Mouse (Mus musculus): ENCODE measurements around the gene Nomo1. TPM values are rescaled to one million over a fixed set of nuclear protein-coding genes. Genes with fewer than 3 reads are reported as not detected.

The Nomo1 gene
- polyA plus RNA-seq, 1 experiment from 2014 or later = 19.9 TPM

DNA sequence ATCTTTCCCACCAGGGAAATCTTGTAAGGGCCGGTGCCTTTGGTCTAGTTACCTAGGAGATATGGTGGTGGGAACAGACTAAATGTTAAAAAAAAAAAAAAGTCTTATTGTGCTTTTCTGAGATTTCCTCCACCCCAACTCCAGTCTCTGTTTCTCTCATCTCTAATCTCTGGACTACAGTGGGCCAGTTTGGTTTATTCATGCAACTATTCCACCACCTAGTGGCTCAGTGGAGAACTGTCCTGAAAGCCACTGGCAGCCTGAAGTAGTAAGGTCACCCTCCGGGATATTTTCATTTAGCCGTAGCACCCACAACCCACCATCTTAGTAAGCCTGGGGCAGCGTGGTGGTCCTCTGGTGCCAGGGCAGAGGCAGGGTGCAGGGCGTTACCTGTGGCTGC lies 23.9 kb upstream of the Nomo1 start:
- peak; percentile 57 for DNase-seq

DNA sequence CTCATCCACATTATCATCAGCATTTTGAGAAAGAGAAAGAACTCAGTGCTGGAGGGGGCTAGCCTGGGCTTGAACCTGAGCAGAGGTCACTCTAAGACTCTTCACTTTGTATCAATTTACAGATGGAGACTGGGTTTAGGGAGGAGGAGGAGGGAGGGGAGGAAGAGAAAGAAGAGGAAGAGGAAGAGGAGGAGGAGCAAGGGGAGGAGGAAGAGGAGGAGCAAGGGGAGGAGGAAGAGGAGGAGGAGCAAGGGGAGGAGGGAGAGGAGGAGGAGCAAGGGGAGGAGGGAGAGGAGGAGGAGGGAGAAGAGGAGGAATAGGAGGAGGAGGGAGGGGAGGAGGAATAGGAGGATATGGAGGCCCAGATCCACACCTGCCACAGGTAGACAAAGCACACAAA lies 21.4 kb upstream of the Nomo1 start:
- TF ChIP-seq CTCF (IDR thresholded peaks at IDR 0.05; ENCODE audit: low read depth) (no peak), EP300 (IDR thresholded peaks at IDR 0.05; ENCODE audit: low read depth) (no peak)
- peaks cover 2% of the 10 kb centered on the region; the same call in 1 of the 2 replicates for H3K36me3 ChIP-seq (replicated peaks; ENCODE audit: insufficient read depth, low read length)

More for the DNA sequence above, 23.9 kb upstream of the Nomo1 start:
- Histone ChIP-seq H3K4me2 (ENCODE audit: low read depth, low read length) (no peak overlapping the region), H3K4me1 (ENCODE audit: insufficient read depth) (no peaks in the 10 kb centered on the region), H3K27ac (ENCODE audit: low read depth) (no peak overlapping the region), H3K9ac (replicated peaks) (no peak overlapping the region), H3K27me3 (ENCODE audit: insufficient read depth, low read length) (no peaks in the 10 kb centered on the region), H3K9me3 (ENCODE audit: low read length) (no peaks in the 10 kb centered on the region), H3K4me3 (ENCODE audit: low read depth, low read length) (no peak overlapping the region), H3K36me3 (replicated peaks; ENCODE audit: insufficient read depth, low read length) (peaks cover 2% of the 10 kb centered on the region; the same call in 1 of the 2 replicates)
- 19% methylated on average over 5 of the region's 5 CpGs for WGBS (ENCODE audit: insufficient replicate concordance)
- TF ChIP-seq CTCF (IDR thresholded peaks at IDR 0.05; ENCODE audit: low read depth) (peak; percentile 80), EP300 (IDR thresholded peaks at IDR 0.05; ENCODE audit: low read depth) (no peak)
- ATAC-seq = no peak

DNA sequence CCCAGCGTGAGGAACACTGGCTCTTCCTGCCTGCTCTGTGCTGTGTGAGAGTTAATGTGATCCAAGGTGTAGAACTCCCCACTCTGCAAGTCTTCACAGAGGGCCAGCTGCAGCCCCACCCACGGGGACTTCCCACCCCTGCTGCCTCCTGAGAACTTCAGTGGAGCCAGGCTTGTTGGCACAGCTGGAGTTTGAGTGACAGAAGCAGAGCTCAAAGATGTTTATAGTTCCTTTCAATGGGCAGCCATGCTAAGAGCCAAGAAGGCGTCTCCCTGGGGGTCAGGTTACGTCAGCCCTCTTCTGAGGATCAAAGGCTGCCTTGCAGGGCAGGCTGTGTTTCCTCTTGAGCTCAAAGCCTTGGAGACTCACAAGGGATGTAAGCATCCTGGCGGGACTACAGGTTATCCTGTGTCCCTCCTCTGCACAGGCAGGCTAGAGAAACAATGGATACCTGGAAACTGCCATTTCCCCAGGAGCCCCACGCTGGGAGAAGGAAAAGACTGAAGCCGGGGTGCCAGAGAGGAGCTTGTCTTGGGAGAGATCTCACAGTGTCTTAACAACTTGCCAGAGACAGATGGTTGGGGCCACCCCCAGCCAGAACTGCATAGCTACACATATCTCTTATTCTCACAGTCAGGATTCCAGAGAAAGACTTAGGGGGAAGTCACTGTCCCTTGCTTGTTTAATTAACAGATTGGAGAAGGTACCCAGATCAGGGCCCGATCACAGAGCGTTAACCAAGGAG lies 20.1 kb upstream of the Nomo1 start:
- whole genome bisulfite sequencing (ENCODE audit: insufficient replicate concordance) = 47% methylated on average over 9 of the region's 9 CpGs
- ATAC-seq = no peak

More for the DNA sequence above, 21.4 kb upstream of the Nomo1 start:
- no peak overlapping the region for H3K4me3 ChIP-seq (ENCODE audit: low read depth, low read length)
- no peak for ATAC-seq
- no peak for DNase-seq
- H3K4me2 ChIP-seq (ENCODE audit: low read depth, low read length) = no peak overlapping the region
- no peak overlapping the region for H3K9ac ChIP-seq (replicated peaks)
- H3K4me1 ChIP-seq (ENCODE audit: insufficient read depth) = no peaks in the 10 kb centered on the region
- H3K27me3 ChIP-seq (ENCODE audit: insufficient read depth, low read length) = no peaks in the 10 kb centered on the region
- no peak overlapping the region for H3K27ac ChIP-seq (ENCODE audit: low read depth)
- no peaks in the 10 kb centered on the region for H3K9me3 ChIP-seq (ENCODE audit: low read length)

DNA sequence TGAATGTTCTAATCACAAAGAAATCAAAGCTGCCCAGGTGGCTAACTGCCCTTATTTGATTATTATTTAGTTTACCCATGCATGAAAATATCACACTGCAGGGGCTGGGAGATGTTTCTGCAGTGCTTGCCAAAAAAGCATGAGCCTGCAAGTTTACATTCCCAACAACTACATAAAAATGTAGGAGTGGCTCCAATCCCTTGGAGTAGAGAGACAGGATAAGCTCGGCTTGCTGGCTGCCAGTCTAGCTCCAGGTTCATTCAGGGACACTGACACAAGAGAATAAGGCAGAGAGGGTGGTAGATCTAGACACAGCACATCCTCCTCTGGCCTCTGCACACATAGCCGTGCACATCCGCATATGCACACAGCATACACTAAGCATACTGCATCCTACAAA lies 13.9 kb upstream of the Nomo1 start:
- H3K27me3 ChIP-seq (ENCODE audit: insufficient read depth, low read length) = no peaks in the 10 kb centered on the region
- no peak for DNase-seq
- no peak overlapping the region for H3K4me2 ChIP-seq (ENCODE audit: low read depth, low read length)
- H3K4me3 ChIP-seq (ENCODE audit: low read depth, low read length) = no peak overlapping the region
- H3K9ac ChIP-seq (replicated peaks) = no peak overlapping the region
- 68% methylated on average over 3 of the region's 3 CpGs for WGBS (ENCODE audit: insufficient replicate concordance)
- no peaks in the 10 kb centered on the region for H3K4me1 ChIP-seq (ENCODE audit: insufficient read depth)
- H3K36me3 ChIP-seq (replicated peaks; ENCODE audit: insufficient read depth, low read length) = no peaks in the 10 kb centered on the region
- TF ChIP-seq CTCF (IDR thresholded peaks at IDR 0.05; ENCODE audit: low read depth) = no peak
- H3K27ac ChIP-seq (ENCODE audit: low read depth) = no peak overlapping the region
- ATAC-seq = no peak
- H3K9me3 ChIP-seq (ENCODE audit: low read length) = no peaks in the 10 kb centered on the region

More for the DNA sequence above, 20.1 kb upstream of the Nomo1 start:
- TF ChIP-seq EP300 (IDR thresholded peaks at IDR 0.05; ENCODE audit: low read depth) = no peak
- TF ChIP-seq CTCF (IDR thresholded peaks at IDR 0.05; ENCODE audit: low read depth) = no peak
- Histone ChIP-seq H3K4me1 (ENCODE audit: insufficient read depth) (no peaks in the 10 kb centered on the region), H3K27me3 (ENCODE audit: insufficient read depth, low read length) (no peaks in the 10 kb centered on the region), H3K9me3 (ENCODE audit: low read length) (no peaks in the 10 kb centered on the region), H3K4me3 (ENCODE audit: low read depth, low read length) (no peak overlapping the region), H3K4me2 (ENCODE audit: low read depth, low read length) (no peak overlapping the region), H3K27ac (ENCODE audit: low read depth) (no peak overlapping the region), H3K36me3 (replicated peaks; ENCODE audit: insufficient read depth, low read length) (peaks cover 2% of the 10 kb centered on the region; the same call in 1 of the 2 replicates), H3K9ac (replicated peaks) (no peak overlapping the region)
- DNase-seq = no peak

DNA sequence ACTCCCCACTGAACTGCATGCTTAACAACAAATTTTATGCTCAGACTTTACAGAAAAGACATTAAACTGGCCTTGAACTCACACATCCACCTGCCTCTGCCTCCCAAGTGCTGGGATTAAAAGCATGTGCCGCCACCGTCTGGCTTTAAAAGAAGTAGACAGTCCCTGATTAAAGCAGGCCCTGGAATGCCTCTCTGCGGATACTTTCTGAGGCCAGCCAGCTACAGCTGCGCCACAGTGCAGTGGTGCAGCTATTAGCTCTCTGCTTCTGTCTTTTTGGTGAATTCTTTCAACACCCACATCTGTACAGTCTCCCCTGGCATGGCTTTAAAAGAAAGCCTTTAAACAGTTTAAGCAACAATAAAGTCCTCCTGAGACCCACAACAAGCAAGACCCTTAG lies 11.5 kb upstream of the Nomo1 start:
- Histone ChIP-seq H3K4me1 (ENCODE audit: insufficient read depth) (no peaks in the 10 kb centered on the region), H3K27ac (ENCODE audit: low read depth) (no peak overlapping the region), H3K36me3 (replicated peaks; ENCODE audit: insufficient read depth, low read length) (0 out of 2 replicates have a peak, but pooled peaks cover 2% of the 10 kb centered on the region), H3K27me3 (ENCODE audit: insufficient read depth, low read length) (no peaks in the 10 kb centered on the region), H3K9me3 (ENCODE audit: low read length) (no peaks in the 10 kb centered on the region), H3K9ac (replicated peaks) (no peak overlapping the region), H3K4me3 (ENCODE audit: low read depth, low read length) (no peak overlapping the region), H3K4me2 (ENCODE audit: low read depth, low read length) (no peak overlapping the region)
- WGBS (ENCODE audit: insufficient replicate concordance) = 76% methylated on average over 4 of the region's 4 CpGs
- DNase-seq (no peak), ATAC-seq (no peak)
- TF ChIP-seq EP300 (IDR thresholded peaks at IDR 0.05; ENCODE audit: low read depth) (no peak), CTCF (IDR thresholded peaks at IDR 0.05; ENCODE audit: low read depth) (no peak)

DNA sequence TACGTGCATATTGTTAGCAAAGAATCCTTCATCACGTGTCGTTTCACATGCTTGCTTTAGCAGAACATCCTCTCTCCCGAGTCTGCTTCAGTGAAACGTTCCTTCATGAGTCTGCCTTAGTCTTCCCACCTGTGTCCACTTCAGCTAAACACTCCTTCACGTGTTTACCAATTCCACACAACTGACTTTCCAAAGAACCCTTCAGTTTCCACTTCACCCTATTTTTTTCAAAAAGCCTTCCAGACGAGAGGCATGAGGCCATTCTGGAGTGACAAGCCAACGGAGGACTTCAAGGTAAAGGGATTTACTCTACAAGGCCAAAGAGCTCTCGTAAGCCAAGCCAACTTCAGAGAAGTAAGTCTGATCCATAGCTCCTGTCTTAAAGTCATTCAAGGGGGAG lies 8.1 kb upstream of the Nomo1 start:
- WGBS (ENCODE audit: insufficient replicate concordance) = 76% methylated on average over 9 of the region's 9 CpGs
- Histone ChIP-seq H3K4me1 (ENCODE audit: insufficient read depth) (no peaks in the 10 kb centered on the region), H3K36me3 (replicated peaks; ENCODE audit: insufficient read depth, low read length) (0 out of 2 replicates have a peak, but pooled peaks cover 2% of the 10 kb centered on the region), H3K9me3 (ENCODE audit: low read length) (no peaks in the 10 kb centered on the region), H3K27ac (ENCODE audit: low read depth) (no peak overlapping the region), H3K27me3 (ENCODE audit: insufficient read depth, low read length) (no peaks in the 10 kb centered on the region), H3K4me2 (ENCODE audit: low read depth, low read length) (no peak overlapping the region), H3K4me3 (ENCODE audit: low read depth, low read length) (no peak overlapping the region), H3K9ac (replicated peaks) (no peak overlapping the region)
- ATAC-seq (no peak), DNase-seq (no peak)
- TF ChIP-seq EP300 (IDR thresholded peaks at IDR 0.05; ENCODE audit: low read depth) (no peak), CTCF (IDR thresholded peaks at IDR 0.05; ENCODE audit: low read depth) (no peak)

Measured in liver, postnatal 0 days (tissue).